Mouse (Mus musculus) A20 (cell line): Measurements from ENCODE around the gene Irgm2.
A peak's percentile ranks its signal among the peaks of the same experiment; 100 is the strongest.
"Not testable (repeated sequence)": the region's sequence is repeated elsewhere in the genome, so short reads cannot be mapped to it uniquely, and the experiment has no call there.

Experiments used
- DNase-seq: peaks from one replicate; pipeline ENCODE4 v3.0.0-alpha.2; 2011; ENCODE audit warnings: low read depth, low spot score

Gene Irgm2

DNA sequence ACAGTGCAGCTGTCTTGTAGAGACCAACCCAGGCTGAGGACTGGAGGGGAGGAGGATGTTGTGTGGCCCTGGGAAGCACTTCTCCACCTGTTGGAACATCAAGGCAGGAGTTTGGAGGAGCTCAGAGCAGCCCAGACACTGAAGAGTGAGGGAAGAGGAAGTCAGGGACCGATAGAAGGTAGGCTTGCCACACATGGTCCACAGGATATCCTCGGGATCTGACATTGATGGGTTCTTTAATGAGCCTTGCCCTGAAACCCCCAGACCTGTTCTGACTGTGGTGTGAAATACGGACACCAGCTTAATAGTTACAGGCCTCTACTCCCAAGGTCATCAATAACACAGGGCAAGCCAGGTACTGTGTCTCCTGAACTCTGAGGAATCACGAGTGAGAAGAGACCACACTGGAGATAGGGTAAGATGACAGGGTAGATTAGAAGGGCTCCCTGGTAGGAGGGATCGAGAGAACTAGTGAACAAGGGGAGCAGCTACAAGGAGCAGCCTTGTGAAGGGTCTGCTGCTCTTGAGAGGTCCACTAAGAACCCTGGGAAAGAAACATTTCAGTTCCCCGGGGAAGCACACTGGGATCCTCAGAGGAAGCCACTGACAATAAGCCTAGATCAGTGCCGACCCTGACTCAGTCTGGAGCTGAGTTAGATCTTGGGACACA is 14.4 kb downstream of the Irgm2 start:
- DNase-seq = peak; percentile 51

DNA sequence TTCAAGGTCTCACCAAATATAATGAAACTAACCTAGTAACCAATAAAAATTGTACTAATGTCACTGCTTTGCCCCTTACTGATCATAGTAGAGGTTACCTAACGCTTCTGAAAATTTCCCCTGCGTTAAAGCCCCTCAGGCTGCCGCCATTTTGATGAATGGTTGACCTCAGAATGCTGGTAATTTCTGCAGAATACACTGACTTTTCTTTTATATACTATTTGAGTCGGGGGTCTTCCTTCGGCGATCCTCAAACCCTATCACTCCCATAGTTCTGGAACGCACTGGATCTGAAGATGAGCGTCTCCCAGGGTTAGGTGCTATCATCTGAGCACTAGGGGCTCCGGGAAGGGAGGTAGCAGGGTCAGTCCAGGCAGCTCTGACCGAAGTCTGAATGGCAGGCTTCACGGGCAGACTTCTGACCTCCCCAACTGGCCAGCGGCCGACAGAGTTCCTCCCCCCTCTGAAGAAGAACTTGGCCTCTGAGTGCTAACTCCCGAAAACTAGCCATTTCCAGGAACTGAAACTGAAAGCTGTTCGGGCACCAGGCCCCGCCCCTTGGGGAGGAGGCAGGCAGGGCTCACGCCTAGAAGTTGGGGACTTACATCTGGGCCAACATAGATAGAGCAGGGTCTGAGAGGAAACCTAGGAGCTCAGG is 15.1 kb downstream of the Irgm2 start:
- DNase-seq = peak; percentile 93

DNA sequence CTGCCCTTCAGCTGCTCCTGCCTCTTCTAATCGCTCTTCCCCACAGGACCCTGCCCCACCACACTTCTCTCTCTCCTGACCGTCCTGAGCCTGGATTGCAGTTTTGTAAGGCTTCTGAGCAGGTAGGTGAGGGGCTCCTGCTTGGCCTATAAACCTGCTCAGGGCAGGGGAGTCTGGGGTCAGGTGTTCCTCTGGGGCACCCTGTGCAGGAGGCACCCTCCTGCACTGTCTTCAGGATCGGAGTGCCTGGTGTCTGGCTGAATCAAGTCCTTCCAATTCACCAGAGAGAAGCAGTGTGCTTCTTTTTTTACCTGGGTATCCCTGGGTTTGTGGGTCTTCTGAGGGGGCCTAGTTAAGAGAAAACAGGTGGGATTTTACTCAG is 15.6 kb downstream of the Irgm2 start:
- DNase-seq = not testable (repeated sequence)

DNA sequence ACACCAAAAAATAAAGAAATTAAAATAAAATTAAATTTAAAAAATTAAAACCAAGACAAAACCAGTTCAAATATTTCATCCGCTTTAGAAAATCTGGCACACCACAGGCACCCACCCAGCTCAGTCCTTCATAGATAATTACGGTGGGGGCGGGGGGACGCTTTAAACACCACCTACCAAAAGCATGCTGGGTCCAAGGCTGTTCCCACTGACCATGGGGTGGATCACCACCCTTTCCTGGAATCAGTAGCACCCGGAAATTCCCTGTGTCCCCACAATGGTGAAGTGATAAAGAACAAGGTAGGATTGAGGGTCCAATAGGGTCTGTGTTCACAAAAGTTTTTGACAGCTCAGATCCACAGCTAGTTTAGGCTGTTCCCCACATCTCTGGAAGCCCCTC is 16.4 kb downstream of the Irgm2 start:
- DNase-seq = no peak

DNA sequence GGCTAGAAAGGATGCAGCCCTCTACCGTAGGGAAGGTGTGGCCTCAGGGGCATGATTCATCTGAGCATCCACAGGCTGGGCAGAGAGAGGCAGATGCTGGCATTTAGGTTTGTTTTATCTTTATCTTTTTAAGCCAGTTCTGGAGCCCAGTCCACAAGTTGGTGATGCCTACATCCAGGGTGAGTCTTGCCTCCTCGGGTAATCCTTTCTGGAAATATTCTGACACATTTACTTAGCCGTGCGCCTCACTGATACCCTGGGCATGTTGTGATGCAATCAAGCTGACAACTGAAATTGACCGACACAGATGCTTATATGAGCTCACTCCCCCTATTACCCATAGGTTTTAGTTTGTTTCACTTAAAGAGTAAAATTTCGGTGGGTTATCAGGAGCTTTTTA is 17.4 kb downstream of the Irgm2 start:
- no peak for DNase-seq

DNA sequence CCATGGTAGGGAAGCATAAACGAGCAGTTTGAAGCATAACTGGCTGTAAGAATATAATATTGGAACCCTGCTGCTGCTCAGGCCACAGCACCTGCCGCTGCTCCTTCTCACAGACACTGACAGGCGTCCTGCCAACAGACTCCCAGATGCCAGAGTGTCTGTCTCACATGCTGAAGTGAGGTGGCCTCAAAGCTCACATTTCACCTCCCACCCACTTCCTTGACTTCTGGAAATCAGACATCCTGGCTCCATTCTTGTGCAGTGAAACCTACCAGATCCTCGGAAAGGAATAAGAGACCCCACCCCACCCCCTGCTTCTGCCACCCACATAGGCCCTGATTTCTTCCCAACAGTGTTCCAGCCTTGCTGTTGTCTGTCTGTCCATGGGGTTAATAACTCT is 24.3 kb downstream of the Irgm2 start:
- DNase-seq = no peak

DNA sequence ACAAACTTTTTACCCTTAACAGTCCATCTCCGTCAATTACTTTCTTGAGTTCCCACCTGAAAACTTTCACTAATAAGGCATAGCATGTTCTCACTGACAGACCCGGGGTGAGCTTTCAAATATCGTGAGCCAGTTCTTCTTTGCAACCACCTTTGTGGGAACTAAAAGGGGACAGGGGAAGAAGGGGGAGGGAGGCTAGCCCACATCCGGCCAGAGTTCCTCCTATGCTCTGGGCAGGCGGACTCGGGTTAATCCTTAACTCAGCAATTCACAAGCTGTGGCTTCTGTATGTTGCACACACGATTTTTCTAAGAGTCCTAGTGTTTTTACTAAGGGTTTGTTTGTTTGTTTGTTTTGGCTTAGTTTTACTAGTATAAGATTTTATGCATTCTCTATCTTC is 24.9 kb downstream of the Irgm2 start:
- DNase-seq = no peak

DNA sequence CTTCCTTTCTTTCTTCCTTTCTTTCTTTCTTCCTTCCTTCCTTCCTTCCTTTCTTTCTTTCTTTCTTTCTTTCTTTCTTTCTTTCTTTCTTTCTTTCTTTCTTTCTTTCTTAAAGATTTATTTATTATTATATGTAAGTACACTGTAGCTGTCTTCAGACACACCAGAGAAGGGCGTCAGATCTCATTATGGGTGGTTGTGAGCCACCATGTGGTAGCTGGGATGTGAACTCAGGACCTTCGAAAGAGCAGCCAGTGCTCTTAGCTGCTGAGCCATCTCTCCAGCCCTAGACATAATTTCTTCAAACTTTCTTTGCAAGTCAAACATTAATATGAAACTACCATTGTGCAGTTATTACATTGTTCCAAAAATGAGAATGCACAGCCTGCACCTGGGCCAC is 25.5 kb downstream of the Irgm2 start:
- not testable (repeated sequence) for DNase-seq

DNA sequence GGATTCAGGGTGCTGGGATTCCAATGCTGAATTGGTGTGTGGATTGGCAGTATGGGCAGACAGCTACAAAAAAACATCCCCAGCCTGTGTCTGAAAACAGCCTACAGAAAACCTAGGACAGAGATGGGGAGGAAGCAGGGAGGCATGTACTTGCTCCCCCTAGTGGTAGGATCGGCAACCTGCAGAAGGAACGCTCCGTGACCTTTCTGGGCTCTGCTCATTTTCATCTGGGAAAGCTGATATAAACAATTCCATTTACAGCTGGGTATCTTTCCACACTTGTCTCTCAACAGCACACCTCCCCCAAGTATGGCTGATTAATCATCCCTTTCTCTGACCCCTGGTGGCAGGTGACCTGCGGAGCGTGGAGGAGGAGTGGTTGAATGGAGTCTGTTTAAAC is 26.2 kb downstream of the Irgm2 start:
- DNase-seq = peak; percentile 74

DNA sequence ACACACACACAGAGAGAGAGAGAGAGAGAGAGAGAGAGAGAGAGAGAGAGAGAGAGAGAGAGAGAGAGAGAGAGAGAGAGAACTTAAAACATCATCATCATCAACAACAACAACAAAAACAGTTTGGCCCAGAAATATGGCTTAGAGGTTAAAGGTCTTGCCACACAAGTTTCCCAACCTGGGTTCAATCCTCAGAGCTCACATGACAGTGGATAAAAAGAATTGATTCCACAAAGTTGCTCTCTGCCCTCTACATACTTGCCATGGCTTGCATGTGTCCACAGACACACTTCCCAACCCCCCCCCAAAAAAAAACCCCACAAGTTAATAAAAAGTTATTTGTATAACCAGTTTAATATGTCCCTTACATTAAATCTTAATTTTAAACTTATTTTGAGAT is 27.0 kb downstream of the Irgm2 start:
- DNase-seq = no peak

DNA sequence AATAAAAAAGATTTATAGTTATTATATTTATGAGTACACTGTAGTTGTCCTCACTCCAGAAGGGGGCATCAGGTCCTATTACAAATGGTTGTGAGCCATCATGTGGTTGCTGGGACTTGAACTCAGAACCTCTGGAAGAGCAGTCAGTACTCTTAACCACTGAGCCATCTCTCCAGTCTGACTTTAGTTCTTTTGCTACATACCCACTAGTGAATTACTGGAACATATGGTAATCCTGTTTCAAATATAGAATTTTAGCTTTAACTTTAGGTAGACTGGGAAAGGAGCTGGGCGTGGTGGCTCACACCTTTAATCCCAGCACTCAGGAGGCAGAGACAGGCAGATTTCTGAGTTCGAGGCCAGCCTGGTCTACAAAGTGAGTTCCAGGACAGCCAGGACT is 28.6 kb downstream of the Irgm2 start:
- DNase-seq = not testable (repeated sequence)

DNA sequence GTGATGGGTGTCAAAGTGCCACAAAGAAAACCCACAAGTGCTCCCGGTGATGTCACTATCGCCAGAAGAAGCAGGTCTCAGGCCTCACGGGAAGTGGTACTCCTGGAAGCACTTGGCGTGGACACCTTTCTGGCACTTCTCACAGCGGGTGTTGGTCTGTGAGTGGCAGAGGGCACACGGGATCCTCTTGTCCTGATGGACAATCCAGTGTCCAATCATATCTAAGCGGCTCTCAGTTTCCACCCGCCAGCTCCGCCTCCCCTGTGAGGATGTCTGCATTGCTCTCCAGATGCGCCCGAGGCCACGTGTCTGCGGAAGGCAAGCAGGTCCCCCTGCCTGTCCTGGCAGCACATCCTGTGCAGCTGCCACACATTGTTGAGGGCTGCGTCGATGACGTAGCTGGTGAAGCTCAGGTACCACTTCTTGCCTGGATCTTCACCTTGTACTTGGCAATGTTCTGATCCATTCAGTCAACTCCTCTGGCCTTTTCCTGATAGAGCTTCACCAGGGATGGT is 31.0 kb downstream of the Irgm2 start:
- no peak for DNase-seq

DNA sequence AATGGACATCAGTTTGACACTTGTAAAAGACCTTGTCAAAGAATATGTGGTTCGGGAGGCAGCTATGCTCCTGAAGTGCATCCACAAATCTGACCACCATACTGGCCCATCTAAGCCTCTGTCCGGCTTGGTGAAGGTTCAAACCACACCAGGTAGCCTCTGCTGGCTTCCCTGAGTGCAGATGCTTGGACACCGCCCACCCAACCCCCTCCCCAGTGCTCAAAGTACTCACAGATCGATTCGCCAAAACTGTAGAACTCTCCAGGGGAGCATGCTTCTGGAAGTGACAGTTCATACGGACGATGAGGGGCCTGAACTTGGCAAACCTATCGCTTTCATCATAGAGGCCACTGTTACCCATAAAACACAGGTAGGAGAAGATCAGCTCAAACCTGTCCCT is 31.7 kb downstream of the Irgm2 start:
- DNase-seq = no peak

DNA sequence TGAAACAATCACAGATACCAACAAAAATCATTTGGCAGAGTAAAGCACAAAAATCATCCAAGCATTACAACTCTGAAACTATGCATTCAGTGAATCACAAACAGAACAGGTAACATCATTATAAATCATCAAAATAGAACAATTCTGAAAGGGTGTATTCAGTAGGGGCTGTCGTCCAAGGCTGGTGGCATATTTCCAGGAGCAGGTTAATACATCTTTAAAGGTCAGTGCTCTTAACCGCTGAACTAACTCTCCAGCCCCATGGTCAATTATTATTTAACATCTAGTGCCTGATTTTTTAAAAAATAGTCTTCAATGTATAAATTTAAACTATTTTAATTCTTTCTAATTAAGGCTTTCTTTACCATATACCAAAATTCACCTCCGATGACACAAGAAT is 35.1 kb downstream of the Irgm2 start:
- not testable (repeated sequence) for DNase-seq

DNA sequence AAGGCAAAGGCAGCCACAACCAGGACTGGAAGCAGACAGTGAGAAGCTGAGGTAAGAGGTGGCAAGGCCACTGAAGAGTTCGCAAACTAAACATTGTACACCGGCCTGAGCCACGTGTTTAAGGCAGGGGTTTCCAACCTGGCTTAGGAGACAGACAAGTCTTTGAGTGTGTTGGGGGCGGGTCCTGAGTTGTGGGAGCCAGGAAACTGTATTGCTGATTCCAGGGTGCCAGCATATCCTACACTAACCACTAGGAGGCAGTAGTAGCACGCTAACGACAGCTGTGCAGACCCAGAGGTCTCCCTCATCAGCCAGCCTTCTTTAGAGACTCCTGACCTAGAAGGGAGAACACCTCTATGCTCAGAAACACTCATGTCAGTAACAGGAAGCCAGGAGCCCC is 35.7 kb downstream of the Irgm2 start:
- DNase-seq = peak; percentile 81

DNA sequence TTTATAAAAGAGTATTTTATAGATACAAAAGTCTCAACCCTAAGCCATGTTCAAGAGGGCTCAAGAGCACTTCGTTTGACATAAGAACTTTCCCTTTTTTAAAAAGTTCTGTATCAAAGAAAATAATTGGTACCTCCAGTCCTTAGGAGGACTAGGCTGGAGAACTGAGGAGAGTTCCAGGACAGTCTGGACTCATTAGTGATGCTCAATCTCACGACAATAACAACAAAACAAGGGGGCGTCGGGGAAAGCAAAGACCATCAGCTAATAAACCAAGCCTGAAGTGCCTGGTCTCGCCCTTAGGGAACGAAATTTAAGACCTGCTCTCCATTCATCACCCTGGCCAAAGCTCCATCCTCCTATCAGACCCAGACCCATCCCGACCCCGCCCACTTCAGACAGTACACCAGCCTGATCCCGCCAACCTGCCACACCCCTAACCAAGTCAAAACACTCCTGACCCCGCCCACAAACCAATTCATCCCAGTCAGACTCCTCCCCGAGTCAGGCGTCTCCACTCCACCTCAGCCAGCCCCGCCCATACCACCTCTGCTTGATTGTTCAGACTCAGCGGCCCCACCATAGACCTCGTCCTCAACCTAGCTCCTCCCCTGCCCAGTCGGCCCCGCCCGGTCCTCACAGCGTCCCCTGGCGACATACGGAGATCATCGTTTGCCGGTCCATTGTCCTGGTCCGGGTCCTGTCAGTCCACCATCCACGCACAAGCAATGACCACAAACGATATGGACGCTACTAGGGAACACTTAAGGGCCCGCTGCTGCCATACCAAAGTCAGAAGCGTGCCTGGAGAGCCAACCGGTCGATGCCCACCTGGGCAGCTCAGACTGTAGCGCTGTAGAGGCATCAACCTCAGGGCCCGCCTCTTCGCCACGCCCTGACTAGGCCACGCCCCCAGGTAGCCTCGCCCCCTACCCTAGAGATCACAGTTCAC is 39.7 kb downstream of the Irgm2 start:
- peak; percentile 73 for DNase-seq

DNA sequence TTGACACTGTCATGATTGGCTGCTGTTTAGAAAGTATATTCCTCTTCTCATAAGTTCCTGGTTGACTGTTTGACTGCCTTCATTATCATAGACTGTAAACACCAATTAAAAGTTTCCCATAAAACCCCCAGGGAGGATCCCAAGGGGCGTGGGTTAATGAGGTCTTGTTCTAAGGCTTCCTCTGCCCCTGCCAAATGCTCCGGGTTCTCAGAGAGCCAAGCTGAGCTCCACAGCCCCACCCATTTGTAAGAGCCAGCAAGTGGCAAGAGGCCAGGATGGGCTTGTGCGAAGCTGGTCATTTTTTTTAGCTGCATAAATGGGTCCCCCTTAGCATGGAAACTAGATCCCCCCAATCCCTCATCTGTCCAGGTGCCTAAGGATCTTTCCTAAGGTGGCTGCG is 47.9 kb downstream of the Irgm2 start:
- DNase-seq = no peak

DNA sequence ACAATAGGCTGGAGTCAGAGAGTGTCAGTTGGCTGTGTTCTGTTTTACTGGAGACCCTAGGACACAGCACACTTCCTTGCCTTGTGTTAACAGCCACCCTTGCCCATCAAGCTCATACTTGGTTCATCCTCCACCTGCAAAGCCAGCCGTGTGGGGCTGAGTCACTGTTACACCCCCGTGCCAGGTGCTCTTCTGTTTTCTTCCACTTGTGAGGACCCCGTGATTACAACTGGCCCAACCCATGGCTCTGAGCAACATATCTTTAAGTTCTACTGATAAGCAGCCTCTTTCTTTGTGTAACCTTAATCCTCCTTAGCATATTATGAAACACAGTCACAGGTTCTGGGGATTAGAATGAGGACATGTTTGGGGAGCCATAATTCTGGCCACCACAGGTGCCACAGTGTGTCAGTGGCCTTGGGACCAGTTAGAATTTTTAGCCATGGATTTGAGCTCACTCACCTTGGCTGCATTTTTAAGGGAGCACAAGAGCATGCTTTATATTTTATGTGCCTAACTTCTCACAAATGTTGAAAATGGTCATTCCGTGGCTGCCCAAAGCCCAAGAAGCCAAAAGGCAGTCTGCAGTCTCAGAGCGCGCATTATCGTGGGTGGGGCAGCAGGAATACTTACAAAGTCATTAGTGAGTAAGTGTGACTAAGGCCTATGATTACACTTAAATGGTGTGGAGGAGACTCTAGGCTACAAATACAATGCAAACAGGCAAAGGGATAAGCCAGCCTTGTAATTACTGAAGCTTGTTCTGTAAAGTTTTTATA is 50.0 kb downstream of the Irgm2 start:
- DNase-seq = no peak

DNA sequence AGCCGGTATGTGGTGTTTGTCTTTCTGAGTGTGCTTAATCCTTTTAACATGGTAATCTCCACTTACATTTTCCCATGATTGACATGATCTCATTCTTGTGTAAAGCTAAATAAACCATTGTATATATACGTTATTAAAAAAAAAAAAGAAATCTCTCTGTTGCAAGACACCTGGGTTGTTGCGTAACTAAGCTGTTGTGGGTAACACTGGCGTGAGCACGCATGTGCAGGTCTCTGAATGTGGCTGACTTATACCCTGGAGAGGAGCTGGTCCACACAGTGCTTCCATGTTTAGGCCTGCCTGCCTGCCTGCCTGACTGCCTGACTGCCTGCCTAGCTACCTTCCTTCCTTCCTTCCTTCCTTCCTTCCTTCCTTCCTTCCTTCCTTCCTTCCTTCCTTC is 51.1 kb downstream of the Irgm2 start:
- no peak for DNase-seq

DNA sequence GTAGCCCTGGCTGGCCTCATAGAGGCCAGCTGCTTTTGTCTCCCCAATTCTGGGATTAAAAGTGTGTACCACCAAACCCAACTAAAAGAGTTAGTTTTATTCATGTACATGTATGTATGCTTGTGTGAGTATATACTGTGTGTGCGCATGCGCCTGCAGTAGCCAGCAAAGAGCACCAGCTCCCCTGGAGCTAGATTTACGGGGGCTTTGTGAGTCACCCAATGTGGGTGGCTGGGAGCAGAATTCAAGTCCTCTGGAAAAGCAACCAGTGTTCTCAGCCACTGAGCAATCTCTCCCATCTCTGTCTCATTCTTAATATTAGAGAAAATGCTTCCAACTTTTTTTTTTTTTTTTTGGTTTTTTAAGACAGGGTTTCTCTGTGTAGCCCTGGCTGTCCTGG is 55.0 kb downstream of the Irgm2 start:
- DNase-seq = no peak

DNA sequence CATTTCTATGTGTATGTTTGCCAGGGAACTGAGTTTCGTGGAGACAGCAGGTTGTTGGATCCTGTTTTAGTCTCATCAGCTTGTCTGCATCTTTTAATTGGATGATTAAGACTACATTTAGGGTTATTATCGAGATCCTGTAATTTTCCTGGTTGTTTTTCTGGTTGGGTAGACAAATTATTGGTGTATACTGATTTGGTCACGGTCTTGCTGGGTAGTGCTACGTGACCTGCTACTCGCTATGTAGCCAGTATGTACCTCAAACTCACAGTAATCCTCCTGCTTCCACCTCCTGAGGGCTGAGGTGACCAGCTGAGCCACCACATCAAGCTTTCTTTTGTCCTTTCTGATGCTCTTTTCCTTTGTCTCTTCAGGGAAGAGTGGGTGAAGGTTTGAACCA is 58.4 kb downstream of the Irgm2 start:
- DNase-seq = no peak

DNA sequence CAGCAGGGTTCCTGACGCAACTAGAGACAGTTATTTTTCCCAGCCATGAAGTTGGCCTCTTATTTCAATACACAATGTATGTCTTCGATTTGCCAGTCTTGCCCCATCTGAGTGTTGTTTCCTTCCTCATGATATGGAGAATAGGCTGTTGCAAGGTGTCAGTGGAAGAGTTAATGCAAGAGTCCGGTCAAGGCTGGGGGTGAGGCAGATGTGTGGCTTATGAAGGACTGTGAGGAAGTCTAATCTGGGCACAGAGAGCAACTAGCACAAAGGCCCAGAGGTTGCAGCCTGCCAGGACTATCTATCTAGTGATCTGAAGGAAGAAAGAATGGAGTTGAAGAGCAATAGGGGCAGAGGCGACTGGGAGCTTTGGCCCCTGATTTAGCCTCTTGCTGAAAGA is 60.7 kb downstream of the Irgm2 start:
- no peak for DNase-seq
